8 mouse cellular contexts compared by ENCODE assay signal in the genomic region with DNA sequence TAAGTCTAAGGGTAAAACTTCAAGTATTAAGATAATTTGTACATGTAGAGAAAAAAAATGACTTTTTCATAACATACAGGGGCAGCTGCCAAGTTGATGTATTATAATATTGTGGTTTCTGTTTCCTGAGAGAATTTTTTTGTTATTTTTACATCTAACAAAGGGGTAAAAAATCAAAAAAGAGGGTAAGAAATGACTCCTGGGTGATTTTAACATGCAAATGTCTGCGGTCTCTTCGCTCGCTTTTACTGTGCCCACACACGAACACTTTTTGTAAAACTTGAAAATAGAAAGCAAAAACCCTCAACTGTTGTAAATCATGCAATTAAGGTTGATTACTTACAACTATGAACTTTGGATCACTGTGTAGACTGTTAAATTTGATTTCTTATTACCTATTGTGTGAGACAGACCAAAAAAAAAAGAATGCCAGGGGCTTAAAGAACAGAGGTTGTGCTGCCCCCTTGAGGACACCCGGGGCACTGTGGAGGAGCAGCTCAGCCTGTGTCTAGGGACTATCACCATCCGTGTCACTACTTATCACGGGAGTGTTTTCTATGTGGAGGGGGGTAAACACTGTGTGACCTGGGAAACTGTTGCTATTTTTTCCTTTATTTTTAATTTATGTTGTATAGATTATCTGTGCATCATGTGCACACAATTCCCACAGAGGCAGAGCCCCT. TPM values are rescaled to one million over a fixed set of nuclear protein-coding genes. Genes with fewer than 3 reads are reported as not detected.
DNase-seq lines count a peak whose midpoint lies in the region; TF ChIP-seq lines count a peak whose summit lies in the region.

No protein-coding gene starts in this region.

- no peaks in the 10 kb centered on the region; the same call in 1 of the 2 replicates for H3K4me1 ChIP-seq in heart, adult 2 months (ENCODE audit: control insufficient read depth, insufficient read depth, low read length)
- H3K4me1 ChIP-seq in heart, embryonic 10.5 days = no peaks in the 10 kb centered on the region
- no peaks in the 10 kb centered on the region for H3K4me1 ChIP-seq in spleen, adult 2 months (ENCODE audit: control insufficient read depth, insufficient read depth, insufficient read length)

- TF ChIP-seq POLR2A in heart, adult 2 months (IDR thresholded peaks at IDR 0.05; ENCODE audit: insufficient read depth, low read depth, low read length) = no peak
- no peak for TF ChIP-seq POLR2A in spleen, adult 2 months (IDR thresholded peaks at IDR 0.05; ENCODE audit: low read depth, low read length)

- no peaks in the 10 kb centered on the region for H3K79me2 ChIP-seq in heart, adult 2 months (replicated peaks; ENCODE audit: control insufficient read depth, insufficient read depth, low read length)

- DNase-seq in heart, adult 2 months = peak; percentile 62 to 71
- DNase-seq in heart, embryonic 10.5 days (ENCODE audit: low spot score) = no peak
- peak; percentile 72 for DNase-seq in MN1 (ENCODE audit: low spot score)
- peak; percentile 96 to 98 for DNase-seq in cerebellum, postnatal 10 days
- peak; percentile 73 for DNase-seq in gastrocnemius, adult 2 months
- DNase-seq in layer of hippocampus, adult 11-12 months (ENCODE audit: low spot score) = peak; percentile 83
- DNase-seq in lung, postnatal 4 days = peak; percentile 68 to 72
- DNase-seq in spleen, adult 2 months (ENCODE audit: low read depth in 1 of 2, low spot score in 2 of 2) = peak; percentile 42 to 75

- no peak for TF ChIP-seq EP300 in heart, adult 2 months (IDR thresholded peaks at IDR 0.05; ENCODE audit: insufficient read depth, low read depth, low read length)

- no peak overlapping the region for H3K9ac ChIP-seq in heart, adult 2 months (ENCODE audit: low read depth, low read length)

- intact Hi-C loops in heart, adult 2 months (cut with DNase I) = loop anchor here (5.0 kb wide), 2 partner anchors 55 to 125 kb away; a partner anchor contains a TSS
- intact Hi-C loops in gastrocnemius, adult 2 months (cut with DNase I) = loop anchor here (10.0 kb wide), 1 partner anchor 168 kb away; a partner anchor contains a TSS

- no peaks in the 10 kb centered on the region for H3K9me3 ChIP-seq in heart, embryonic 10.5 days

- H3K4me3 ChIP-seq in heart, adult 2 months = no peak overlapping the region
- H3K4me3 ChIP-seq in heart, embryonic 10.5 days = no peak overlapping the region
- H3K4me3 ChIP-seq in gastrocnemius, adult 2 months = no peak overlapping the region
- no peak overlapping the region for H3K4me3 ChIP-seq in spleen, adult 2 months (ENCODE audit: extremely low read depth, insufficient read depth, insufficient read length)

- peak; percentile 81 for TF ChIP-seq CTCF in heart, adult 2 months (IDR thresholded peaks at IDR 0.05)
- TF ChIP-seq CTCF in gastrocnemius, adult 2 months (IDR thresholded peaks at IDR 0.05) = peak; percentile 77
- TF ChIP-seq CTCF in spleen, adult 2 months (IDR thresholded peaks at IDR 0.05; ENCODE audit: extremely low read depth, insufficient read depth, insufficient read length, insufficient replicate concordance) = peak; percentile 63; the same call in 1 of the 2 replicates

- no peaks in the 10 kb centered on the region for H3K36me3 ChIP-seq in heart, adult 2 months (ENCODE audit: control insufficient read depth, insufficient read depth, low read length)
- H3K36me3 ChIP-seq in heart, embryonic 10.5 days = no peaks in the 10 kb centered on the region
- no peaks in the 10 kb centered on the region for H3K36me3 ChIP-seq in spleen, adult 2 months (ENCODE audit: control insufficient read depth, insufficient read depth, low read length)

- H3K27ac ChIP-seq in heart, adult 2 months = peak overlapping the region; percentile 10; the same call in 1 of the 2 replicates
- no peak overlapping the region for H3K27ac ChIP-seq in heart, embryonic 10.5 days
- no peak overlapping the region for H3K27ac ChIP-seq in gastrocnemius, adult 2 months
- H3K27ac ChIP-seq in spleen, adult 2 months (ENCODE audit: insufficient read depth, low read length) = no peak overlapping the region

- no peaks in the 10 kb centered on the region for H3K27me3 ChIP-seq in heart, adult 2 months (ENCODE audit: control insufficient read depth, insufficient read depth, low read length)
- H3K27me3 ChIP-seq in heart, embryonic 10.5 days (ENCODE audit: insufficient read depth, poor library complexity, severe bottlenecking) = peaks cover 36% of the 10 kb centered on the region
- H3K27me3 ChIP-seq in spleen, adult 2 months (ENCODE audit: control insufficient read depth, insufficient read depth, low read length) = no peaks in the 10 kb centered on the region

- 53% methylated on average over 7 of the region's 7 CpGs for WGBS in heart, adult 2 months
- 55% methylated on average over 7 of the region's 7 CpGs for WGBS in heart, embryonic 10.5 days
- WGBS in spleen, adult 2 months = 30% methylated on average over 7 of the region's 7 CpGs

RNA-seq across cellular contexts. Expression of a gene that starts 23.5 kb away (rescaled TPM):
- total RNA-seq in heart, adult 2 months (2021) = 10 to 100 TPM; 79.4 to 96.6 TPM
- 23.1 and 24.8 TPM in 2 replicates for polyA plus RNA-seq in heart, adult 2 months (2012; rRNA removed)
- 0.68 and 2.4 TPM in 2 replicates for polyA plus RNA-seq in heart, embryonic 10.5 days (2016; fragmentation: Nextera tagmentation; extraction: Ambion mirVana)
- total RNA-seq in gastrocnemius, adult 2 months (2021) = 10 to 100 TPM; 32.0 to 36.7 TPM
- 0.09 and 0.63 TPM in 2 replicates for polyA plus RNA-seq in spleen, adult 2 months (2012; rRNA removed)

RNA-seq across cellular contexts. Expression of a gene that starts 56.7 kb away (rescaled TPM):
- total RNA-seq in heart, adult 2 months (2021) = 1 to 10 TPM; 2.2 to 2.9 TPM
- polyA plus RNA-seq in heart, adult 2 months (2012; rRNA removed) = 1.3 and 3.0 TPM in 2 replicates
- polyA plus RNA-seq in heart, embryonic 10.5 days (2016; fragmentation: Nextera tagmentation; extraction: Ambion mirVana) = 0.02 and 0.24 TPM in 2 replicates
- total RNA-seq in gastrocnemius, adult 2 months (2021) = 1 to 10 TPM; 3.0 to 3.6 TPM
- polyA plus RNA-seq in spleen, adult 2 months (2012; rRNA removed) = 3.5 and 4.2 TPM in 2 replicates
